Comparison of ENCODE assay signal across 8 mouse cellular contexts in the genomic region with DNA sequence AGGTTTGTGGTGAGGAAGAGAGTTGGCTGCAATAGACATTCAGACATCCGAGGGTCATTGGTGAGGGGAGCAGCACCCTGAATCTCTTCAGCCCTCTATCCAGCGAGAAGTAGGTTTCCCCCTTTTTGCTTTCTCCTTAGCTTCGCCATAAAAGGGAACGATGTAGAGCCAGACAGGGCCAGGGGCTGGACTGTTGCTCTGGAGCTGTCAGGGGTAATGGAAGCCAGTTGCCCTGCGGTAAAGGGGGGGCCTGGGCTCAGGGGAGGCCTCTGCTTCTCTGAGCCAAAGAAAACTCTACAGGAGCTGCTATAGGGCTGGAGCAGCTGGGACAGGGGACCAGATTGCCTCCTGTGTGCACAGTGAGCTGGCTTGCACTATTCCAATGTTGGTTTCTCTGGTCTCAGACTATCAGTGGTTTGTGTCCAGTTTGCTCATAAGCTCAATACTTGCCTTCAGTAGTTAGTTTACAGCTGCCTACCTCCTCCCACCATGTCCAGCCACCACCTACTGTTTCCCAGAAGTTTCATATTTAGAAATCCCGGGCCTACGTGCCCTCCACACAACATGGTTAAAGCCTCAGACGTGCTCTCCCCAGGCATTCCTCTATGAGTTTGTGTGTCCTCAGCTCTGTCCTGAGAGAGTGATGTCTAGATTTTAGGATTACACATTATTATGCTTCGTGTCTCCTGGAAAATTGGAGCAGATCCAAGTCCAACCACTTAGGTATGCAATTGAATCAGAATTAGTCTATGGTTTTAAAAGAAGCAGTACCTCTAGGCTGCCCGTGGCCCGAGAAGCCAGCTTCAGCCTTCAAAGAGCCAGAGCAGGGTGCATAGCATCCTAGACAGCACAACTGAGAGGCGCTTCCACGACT. TPM values are rescaled to one million over a fixed set of nuclear protein-coding genes. Genes with fewer than 3 reads are reported as not detected.
DNase-seq lines count a peak whose midpoint lies in the region; ATAC-seq lines count a peak whose summit lies in the region.

No protein-coding gene starts in this region.

- peak overlapping the region; percentile 96 for H3K4me2 ChIP-seq in midbrain, embryonic 15.5 days

- WGBS in midbrain, embryonic 15.5 days, result 55% methylated on average over 13 of the region's 13 CpGs

- H3K27me3 ChIP-seq in midbrain, embryonic 15.5 days (replicated peaks), result no peaks in the 10 kb centered on the region

- peaks cover 35% of the 10 kb centered on the region for H3K4me1 ChIP-seq in midbrain, embryonic 15.5 days

- peak overlapping the region; percentile 84; the same call in 1 of the 2 replicates for H3K27ac ChIP-seq in midbrain, embryonic 15.5 days

- peak overlapping the region; percentile 77; the same call in 1 of the 2 replicates for H3K9ac ChIP-seq in midbrain, embryonic 15.5 days

- ATAC-seq in midbrain, embryonic 15.5 days (replicated peaks), result no peak; the same call in 1 of the 2 replicates

- H3K4me3 ChIP-seq in midbrain, embryonic 15.5 days, result peak overlapping the region; percentile 71

- H3K9me3 ChIP-seq in midbrain, embryonic 15.5 days, result no peaks in the 10 kb centered on the region

- H3K36me3 ChIP-seq in midbrain, embryonic 15.5 days (replicated peaks), result peaks cover 18% of the 10 kb centered on the region

- DNase-seq in adrenal gland, adult (ENCODE audit: inconsistent age in 2 of 2, low spot score in 1 of 2), result peak; percentile 36 to 60
- no peak for DNase-seq in adrenal gland, postnatal 4 days (ENCODE audit: low spot score in 2 of 2)
- DNase-seq in NIH3T3 (ENCODE audit: low read depth), result peak; percentile 87
- DNase-seq in heart, adult 8-10 months (ENCODE audit: low spot score), result peak; percentile 75
- peak; percentile 81 for DNase-seq in kidney, postnatal 10 days
- no peak for DNase-seq in layer of hippocampus, adult 18-20 months (ENCODE audit: low spot score in 2 of 2)
- DNase-seq in cerebellum, postnatal 4 days (ENCODE audit: low spot score in 2 of 2), result no peak

RNA-seq across cellular contexts. Expression of gene Ost4, which starts 1.1 kb away (rescaled TPM):
- 100 to 1,000 TPM; 196 to 201 TPM for total RNA-seq in adrenal gland, postnatal 4 days (2021)
- 100 to 1,000 TPM; 140 to 164 (median 156) TPM for total RNA-seq in heart, adult 8-10 months (2022)
- 217 and 225 TPM in 2 replicates for polyA plus RNA-seq in midbrain, embryonic 15.5 days (2015; fragmentation: Nextera tagmentation; extraction: Ambion mirVana)
- total RNA-seq in layer of hippocampus, adult 18-20 months (2021), result 10 to 100 TPM; 97.5 to 98.5 TPM

RNA-seq across cellular contexts. Expression of gene Emilin1, which starts 4.5 kb away (rescaled TPM):
- 100 to 1,000 TPM; 100 to 114 TPM for total RNA-seq in adrenal gland, postnatal 4 days (2021)
- 10 to 100 TPM; 13.9 to 16.6 (median 16.0) TPM for total RNA-seq in heart, adult 8-10 months (2022)
- polyA plus RNA-seq in midbrain, embryonic 15.5 days (2015; fragmentation: Nextera tagmentation; extraction: Ambion mirVana), result 17.8 and 20.3 TPM in 2 replicates
- total RNA-seq in layer of hippocampus, adult 18-20 months (2021), result 1 to 10 TPM; 1.9 TPM

RNA-seq across cellular contexts. Expression of gene Khk, which starts 12.6 kb away (rescaled TPM):
- 10 to 100 TPM; 57.2 to 64.8 TPM for total RNA-seq in adrenal gland, postnatal 4 days (2021)
- 10 to 100 TPM; 23.8 to 31.8 (median 26.6) TPM for total RNA-seq in heart, adult 8-10 months (2022)
- polyA plus RNA-seq in midbrain, embryonic 15.5 days (2015; fragmentation: Nextera tagmentation; extraction: Ambion mirVana), result 8.0 and 10.4 TPM in 2 replicates
- total RNA-seq in layer of hippocampus, adult 18-20 months (2021), result 10 to 100 TPM; 14.8 to 16.3 TPM

RNA-seq across cellular contexts. Expression of gene Agbl5, which starts 20.2 kb away (rescaled TPM):
- total RNA-seq in adrenal gland, postnatal 4 days (2021), result 10 to 100 TPM; 26.8 to 30.6 TPM
- 1 to 10 TPM; 4.9 to 6.3 (median 5.6) TPM for total RNA-seq in heart, adult 8-10 months (2022)
- 25.2 and 32.3 TPM in 2 replicates for polyA plus RNA-seq in midbrain, embryonic 15.5 days (2015; fragmentation: Nextera tagmentation; extraction: Ambion mirVana)
- 10 to 100 TPM; 11.5 to 13.3 TPM for total RNA-seq in layer of hippocampus, adult 18-20 months (2021)

RNA-seq across cellular contexts. Expression of gene Cgref1, which starts 36.7 kb away (rescaled TPM):
- total RNA-seq in adrenal gland, postnatal 4 days (2021), result 1 to 10 TPM; 3.5 to 6.0 TPM
- total RNA-seq in heart, adult 8-10 months (2022), result under 1 TPM; 0.37 to 0.97 (median 0.60) TPM
- polyA plus RNA-seq in midbrain, embryonic 15.5 days (2015; fragmentation: Nextera tagmentation; extraction: Ambion mirVana), result 62.7 and 66.5 TPM in 2 replicates
- total RNA-seq in layer of hippocampus, adult 18-20 months (2021), result 10 to 100 TPM; 15.0 to 16.2 TPM

Comparison
In these comparisons a context has a peak if more than half of its experiments do, and no peak if none do; other contexts are left out.
1. DNase-seq: peak in adrenal gland, adult (2 of 2), NIH3T3 (single experiment), heart, adult 8-10 months (single experiment) and kidney, postnatal 10 days (single experiment); none in adrenal gland, postnatal 4 days (0 of 2), layer of hippocampus, adult 18-20 months (0 of 2) and cerebellum, postnatal 4 days (0 of 2).
2. RNA of gene Emilin1, which starts 4.5 kb away (total RNA-seq): 100 to 114 TPM in adrenal gland, postnatal 4 days; 13.9 to 16.6 TPM in heart, adult 8-10 months and 1.9 TPM in layer of hippocampus, adult 18-20 months; every median in the first group is over 4 times any median in the second.